Mouse (Mus musculus) gastrocnemius, adult 8-10 months (tissue): Measurements from ENCODE around the gene Cideb. TPM values are rescaled to one million over a fixed set of nuclear protein-coding genes. Genes with fewer than 3 reads are reported as not detected.

Experiments
- DNase-seq, 2 experiments: peaks; one replicate each; pipeline ENCODE4 v3.0.0; 2022; ENCODE audit warnings: low spot score in 2 of 2
- total RNA-seq, 4 experiments: library from RNA; stranded (reverse); gene quantifications; 2 replicates each; pipeline ENCODE4 v1.2.4; 2022

Cideb gene
- total RNA-seq, 4 experiments from 2014 or later: not detected

GRCm38 (mm10) chr14:55723433-55723832 is 34.8 kb downstream of the Cideb start:
- DNase-seq: no peak

GRCm38 (mm10) chr14:55722438-55722945 is 35.8 kb downstream of the Cideb start:
- DNase-seq: no peak

- peak; percentile 87 to 91 for DNase-seq
These were observed 36.4 kb downstream of the Cideb start, which contains the start of gene Rabggta for GRCm38 (mm10) chr14:55721700-55722437. Gene Rabggta, minus strand, starts transcription at chr14:55722263.

GRCm38 (mm10) chr14:55721076-55721475 is 37.2 kb downstream of the Cideb start:
- no peak for DNase-seq

- no peak for DNase-seq
These were observed 37.6 kb downstream of the Cideb start for GRCm38 (mm10) chr14:55720666-55721065.

GRCm38 (mm10) chr14:55719737-55720136 is 38.5 kb downstream of the Cideb start:
- DNase-seq: no peak

GRCm38 (mm10) chr14:55716884-55717283 is 41.4 kb downstream of the Cideb start:
- DNase-seq: no peak

GRCm38 (mm10) chr14:55716271-55716670 is 42.0 kb downstream of the Cideb start:
- no peak for DNase-seq

- DNase-seq: no peak
These were observed 43.4 kb downstream of the Cideb start for GRCm38 (mm10) chr14:55714893-55715292.

- no peak for DNase-seq
These were observed 44.5 kb downstream of the Cideb start, which contains the start of gene Tgm1 for GRCm38 (mm10) chr14:55713729-55714122. Gene Tgm1, minus strand, starts transcription at chr14:55713926.

GRCm38 (mm10) chr14:55713007-55713728 is 45.1 kb downstream of the Cideb start:
- DNase-seq: no peak

GRCm38 (mm10) chr14:55711786-55712185 is 46.5 kb downstream of the Cideb start:
- no peak for DNase-seq

GRCm38 (mm10) chr14:55709509-55709908 is 48.7 kb downstream of the Cideb start:
- no peak for DNase-seq

- DNase-seq: no peak
These were observed 50.9 kb downstream of the Cideb start for GRCm38 (mm10) chr14:55707397-55707796.

- DNase-seq: no peak
These were observed 52.1 kb downstream of the Cideb start for GRCm38 (mm10) chr14:55706051-55706600.

Other genes starting within 250 kb of the Cideb start
- gene Cpne6, start 248.0 kb downstream of the Cideb start, total RNA-seq: not detected
- not detected for gene Nrl, start 233.5 kb downstream of the Cideb start, total RNA-seq
- gene Pck2, start 218.2 kb downstream of the Cideb start, total RNA-seq: 1 to 10 TPM; 2.0 to 3.7 (median 2.5) TPM
- gene Dcaf11, start 198.5 kb downstream of the Cideb start, total RNA-seq: 100 to 1,000 TPM; 135 to 147 (median 143) TPM
- gene A730061H03Rik, start 198.1 kb downstream of the Cideb start, total RNA-seq: not detected
- gene Fitm1, start 182.8 kb downstream of the Cideb start, total RNA-seq: 100 to 1,000 TPM; 275 to 317 (median 288) TPM
- 10 to 100 TPM; 63.4 to 78.7 (median 78.0) TPM for gene Psme1, start 180.3 kb downstream of the Cideb start, total RNA-seq
- gene Emc9, start 173.2 kb downstream of the Cideb start, total RNA-seq: 10 to 100 TPM; 30.6 to 41.6 (median 37.6) TPM
- 10 to 100 TPM; 50.9 to 72.8 (median 62.7) TPM for gene Psme2, start 167.3 kb downstream of the Cideb start, total RNA-seq
- gene Rnf31, start 166.8 kb downstream of the Cideb start, total RNA-seq: 10 to 100 TPM; 14.8 to 18.7 (median 16.6) TPM
- gene Irf9, start 154.9 kb downstream of the Cideb start, total RNA-seq: 1 to 10 TPM; 2.4 to 3.0 (median 2.5) TPM
- not detected for gene Rec8, start 140.4 kb downstream of the Cideb start, total RNA-seq
- gene Ipo4, start 122.5 kb downstream of the Cideb start, total RNA-seq: 10 to 100 TPM; 80.2 to 99.8 (median 88.9) TPM
- 1 to 10 TPM in 3 of 4 experiments, under 1 TPM in 1; 0.67 to 1.6 (median 1.5) TPM for gene Gm49378, start 120.6 kb downstream of the Cideb start, total RNA-seq
- 10 to 100 TPM; 15.6 to 18.3 (median 17.1) TPM for gene Tm9sf1, start 114.7 kb downstream of the Cideb start, total RNA-seq
- under 1 TPM in 2 of 4 experiments, not detected in 2; 0.22 to 0.29 TPM for gene Tssk4, start 108.3 kb downstream of the Cideb start, total RNA-seq
- gene Mdp1, start 98.0 kb downstream of the Cideb start, total RNA-seq: 10 to 100 TPM; 18.0 to 23.1 (median 20.7) TPM
- gene Gmpr2, start 86.5 kb downstream of the Cideb start, total RNA-seq: 1 to 10 TPM; 1.6 to 2.4 (median 1.8) TPM
- 100 to 1,000 TPM; 192 to 208 (median 201) TPM for gene Nedd8, start 86.3 kb downstream of the Cideb start, total RNA-seq
- 10 to 100 TPM; 13.0 to 17.4 (median 14.6) TPM for gene Tinf2, start 76.6 kb downstream of the Cideb start, total RNA-seq
- under 1 TPM in 3 of 4 experiments, not detected in 1; 0.09 to 0.12 (median 0.11) TPM for gene Tgm1, start 44.5 kb downstream of the Cideb start, total RNA-seq
- 10 to 100 TPM in 2 of 4 experiments, 1 to 10 TPM in 2; 9.4 to 13.2 (median 11.0) TPM for gene Rabggta, start 36.2 kb downstream of the Cideb start, total RNA-seq
- 10 to 100 TPM; 26.4 to 37.6 (median 31.6) TPM for gene Dhrs1, start 12.8 kb downstream of the Cideb start, total RNA-seq
- 10 to 100 TPM in 2 of 4 experiments, 1 to 10 TPM in 2; 9.4 to 14.8 (median 10.1) TPM for gene Nop9, start 12.8 kb downstream of the Cideb start, total RNA-seq
- not detected for gene Ltb4r2, start 3.0 kb upstream of the Cideb start, total RNA-seq
- gene Ltb4r1, start 7.5 kb upstream of the Cideb start, total RNA-seq: under 1 TPM in 1 of 4 experiments, not detected in 3; 0.27 TPM
- 1 to 10 TPM; 3.4 to 7.1 (median 3.6) TPM for gene Adcy4, start 25.6 kb upstream of the Cideb start, total RNA-seq
- gene Ripk3, start 30.4 kb upstream of the Cideb start, total RNA-seq: 1 to 10 TPM in 3 of 4 experiments, not detected in 1; 1.0 to 1.3 (median 1.3) TPM
- 1 to 10 TPM; 1.9 to 3.3 (median 2.5) TPM for gene Nfatc4, start 64.7 kb upstream of the Cideb start, total RNA-seq
- 1 to 10 TPM; 1.2 to 3.6 (median 1.9) TPM for gene Nynrin, start 95.6 kb upstream of the Cideb start, total RNA-seq
- gene Cbln3, start 125.9 kb upstream of the Cideb start, total RNA-seq: not detected
- 1 to 10 TPM; 4.4 to 6.3 (median 4.9) TPM for gene Khnyn, start 126.5 kb upstream of the Cideb start, total RNA-seq
- gene Sdr39u1, start 141.8 kb upstream of the Cideb start, total RNA-seq: 100 to 1,000 TPM; 137 to 151 (median 145) TPM
- gene Cma1, start 186.2 kb upstream of the Cideb start, total RNA-seq: 1 to 10 TPM in 3 of 4 experiments, under 1 TPM in 1; 0.99 to 5.3 (median 1.8) TPM
- gene Cma2, start 192.5 kb upstream of the Cideb start, total RNA-seq: not detected